In genomic region chr1:41133946-41134345, GRCm38 (mm10) we compare ENCODE assay signal across 24 mouse cellular contexts.
A peak's percentile ranks its signal among the peaks of the same experiment; 100 is the strongest.
DNase-seq lines count a peak whose midpoint lies in the region; ATAC-seq and TF ChIP-seq lines count a peak whose summit lies in the region.
"Had no signal": no experiment of that assay in that cellular context is flagged by ENCODE, and none has a peak within 500 bp of the region (broad histone marks: within the 10 kb centered on the region; RNA-seq: fewer than 3 reads in every experiment).

No protein-coding gene starts in this region.

- no peak for ATAC-seq in heart, embryonic 14.5 days (ENCODE audit: insufficient number of reproducible peaks, insufficient read depth, low FRiP score, low read depth)
- ATAC-seq: hindbrain, postnatal 0 days; intestine, embryonic 16.5 days; liver, postnatal 0 days had no signal

- H3K4me2 ChIP-seq in heart, embryonic 14.5 days (ENCODE audit: low read length) = 0 out of 2 replicates have a peak overlapping the region, but pooled peaks have one; percentile 0
- H3K4me2 ChIP-seq in myocyte (ENCODE audit: low read depth) = peak overlapping the region; percentile 40
- H3K4me2 ChIP-seq: limb, embryonic 12.5 days; liver, embryonic 11.5 days; midbrain, embryonic 13.5 days had no signal

- H3K9me3 ChIP-seq in heart, embryonic 10.5 days = no peaks in the 10 kb centered on the region
- no peaks in the 10 kb centered on the region for H3K9me3 ChIP-seq in heart, embryonic 14.5 days (ENCODE audit: control insufficient read depth, low read length)
- H3K9me3 ChIP-seq: embryonic facial prominence, embryonic 10.5 days; forebrain, embryonic 10.5 days; limb, embryonic 12.5 days; midbrain, embryonic 13.5 days had no signal

- no peaks in the 10 kb centered on the region for H3K36me3 ChIP-seq in heart, embryonic 10.5 days
- H3K36me3 ChIP-seq in heart, embryonic 14.5 days (ENCODE audit: control insufficient read depth, insufficient read depth, low read length) = no peaks in the 10 kb centered on the region
- H3K36me3 ChIP-seq in myocyte (ENCODE audit: control insufficient read depth, insufficient read depth) = no peaks in the 10 kb centered on the region
- H3K36me3 ChIP-seq in kidney, adult 2 months (ENCODE audit: control insufficient read depth, insufficient read depth, low read length) = no peaks in the 10 kb centered on the region
- H3K36me3 ChIP-seq: embryonic facial prominence, embryonic 10.5 days; forebrain, embryonic 10.5 days; limb, embryonic 12.5 days; midbrain, embryonic 13.5 days had no signal

- no peak overlapping the region for H3K4me3 ChIP-seq in heart, embryonic 10.5 days
- no peak overlapping the region for H3K4me3 ChIP-seq in heart, embryonic 14.5 days (ENCODE audit: control insufficient read depth in 1 of 2, insufficient read depth in 1 of 2, low read depth in 1 of 2, low read length in 2 of 2)
- no peak overlapping the region for H3K4me3 ChIP-seq in myocyte
- H3K4me3 ChIP-seq in kidney, adult 2 months (ENCODE audit: insufficient read depth, low read depth, low read length) = no peak overlapping the region
- H3K4me3 ChIP-seq: embryonic facial prominence, embryonic 10.5 days; forebrain, embryonic 10.5 days; layer of hippocampus, adult 2 months; limb, embryonic 12.5 days; megakaryocyte, embryonic 14.5 days; midbrain, embryonic 13.5 days had no signal

- 60% methylated on average over 8 of the region's 8 CpGs for WGBS in heart, embryonic 10.5 days
- WGBS in heart, embryonic 14.5 days = 18% methylated on average over 8 of the region's 8 CpGs
- WGBS in kidney, adult 2 months = 71% methylated on average over 8 of the region's 8 CpGs

- H3K4me1 ChIP-seq in heart, embryonic 10.5 days = no peaks in the 10 kb centered on the region
- H3K4me1 ChIP-seq in heart, embryonic 14.5 days (ENCODE audit: control insufficient read depth in 2 of 2, insufficient read depth in 2 of 2, low read length in 2 of 2) = peaks cover 4 to 5% of the 10 kb centered on the region in 2 experiments; a peak in 3 of 4 replicates
- H3K4me1 ChIP-seq in kidney, adult 2 months (ENCODE audit: control insufficient read depth, insufficient read depth, low read length) = no peaks in the 10 kb centered on the region
- H3K4me1 ChIP-seq: megakaryocyte, embryonic 14.5 days; midbrain, embryonic 13.5 days had no signal

- H3K9ac ChIP-seq in heart, embryonic 14.5 days (ENCODE audit: low read length) = no peak overlapping the region
- H3K9ac ChIP-seq: limb, embryonic 12.5 days; liver, postnatal 0 days; midbrain, embryonic 13.5 days had no signal

- no peak for TF ChIP-seq POLR2A in myocyte (IDR thresholded peaks at IDR 0.05; ENCODE audit: insufficient read length, low read depth)
- TF ChIP-seq POLR2A in kidney, adult 2 months (IDR thresholded peaks at IDR 0.05; ENCODE audit: low read depth, low read length) = no peak

- no peaks in the 10 kb centered on the region for H3K79me2 ChIP-seq in myocyte (ENCODE audit: control insufficient read depth, insufficient read depth)

- TF ChIP-seq CTCF in kidney, adult 2 months (conservative IDR thresholded peaks at IDR 0.05; ENCODE audit: insufficient read depth, insufficient read length, low read depth, low read length) = no peak

- peak; percentile 13 for DNase-seq in heart, adult 8-10 months (ENCODE audit: low spot score)
- no peak for DNase-seq in heart, embryonic 10.5 days (ENCODE audit: low spot score)
- peak; percentile 95 for DNase-seq in NIH3T3 (ENCODE audit: low read depth)
- DNase-seq in left cerebral cortex, postnatal 25 days (ENCODE audit: low spot score in 2 of 2) = no peak
- no peak for DNase-seq in kidney, adult 2 months
- DNase-seq: adrenal gland, postnatal 10 days; B cell, adult 2 months; cerebellum, adult 9-11 months; kidney, postnatal 25 days; liver, postnatal 0 days; lung, postnatal 14 days; right cerebral cortex, postnatal 25 days; thymus, postnatal 14 days had no signal

- no peak overlapping the region for H3K27ac ChIP-seq in heart, embryonic 10.5 days
- H3K27ac ChIP-seq in heart, embryonic 14.5 days (replicated peaks in 1 of 2; ENCODE audit: control insufficient read depth in 1 of 2, insufficient read depth in 1 of 2, low read depth in 2 of 2, low read length in 2 of 2) = peak overlapping the region; percentile 64 to 73
- no peak overlapping the region for H3K27ac ChIP-seq in kidney, adult 2 months (ENCODE audit: insufficient read depth, low read depth, low read length)
- H3K27ac ChIP-seq: embryonic facial prominence, embryonic 10.5 days; forebrain, embryonic 10.5 days; hindbrain, postnatal 0 days; layer of hippocampus, adult 2 months; limb, embryonic 12.5 days; midbrain, embryonic 13.5 days had no signal

- peaks cover 16% of the 10 kb centered on the region; the same call in 1 of the 2 replicates for H3K27me3 ChIP-seq in heart, embryonic 10.5 days (ENCODE audit: insufficient read depth, poor library complexity, severe bottlenecking)
- H3K27me3 ChIP-seq in heart, embryonic 14.5 days (ENCODE audit: control insufficient read depth, insufficient read depth, low read length) = no peaks in the 10 kb centered on the region
- no peaks in the 10 kb centered on the region for H3K27me3 ChIP-seq in myocyte (ENCODE audit: control insufficient read depth, insufficient read depth, insufficient read length)
- no peaks in the 10 kb centered on the region for H3K27me3 ChIP-seq in kidney, adult 2 months (replicated peaks; ENCODE audit: control insufficient read depth, insufficient read depth, low read length)
- H3K27me3 ChIP-seq: megakaryocyte, embryonic 14.5 days had no signal

- H3ac ChIP-seq in myocyte (ENCODE audit: control insufficient read depth, insufficient read length) = no peak overlapping the region

- intact Hi-C loops in left cerebral cortex, postnatal 25 days (cut with DNase I) = no loop called here

TF ChIP-seq in myocyte, 11 proteins besides CTCF, POLR2A, EP300 and RAD21:
- TF ChIP-seq CEBPB (IDR thresholded peaks at IDR 0.05; ENCODE audit: insufficient read depth, poor library complexity, severe bottlenecking) = no peak
- no peak for TF ChIP-seq MAX (IDR thresholded peaks at IDR 0.05; ENCODE audit: low read depth)
- no peak for TF ChIP-seq POLR2AphosphoS2 (IDR thresholded peaks at IDR 0.05; ENCODE audit: insufficient read length, low read depth)
- no peak for TF ChIP-seq MYOD1 (IDR thresholded peaks at IDR 0.05; ENCODE audit: control insufficient read depth in 1 of 3, insufficient read length in 2 of 3, low read depth in 2 of 3)
- TF ChIP-seq MYOG (IDR thresholded peaks at IDR 0.05; ENCODE audit: control insufficient read depth in 1 of 3, insufficient read depth in 1 of 3, insufficient read length in 2 of 3, low read depth in 2 of 3) = no peak
- TF ChIP-seq USF1 (IDR thresholded peaks at IDR 0.05; ENCODE audit: low read depth) = no peak
- TF ChIP-seq TCF3 (IDR thresholded peaks at IDR 0.05; ENCODE audit: insufficient read length, low read depth) = no peak
- TF ChIP-seq E2F4 (IDR thresholded peaks at IDR 0.05; ENCODE audit: insufficient read depth) = no peak
- TF ChIP-seq TCF12 (IDR thresholded peaks at IDR 0.05; ENCODE audit: insufficient read depth, poor library complexity, severe bottlenecking) = no peak
- TF ChIP-seq SRF (IDR thresholded peaks at IDR 0.05; ENCODE audit: control insufficient read depth, insufficient read length, low read depth) = no peak
- TF ChIP-seq REST (IDR thresholded peaks at IDR 0.05; ENCODE audit: insufficient read depth, insufficient read length) = no peak

Comparison
In these comparisons a context has a peak if more than half of its experiments do, and no peak if none do; other contexts are left out.
1. DNase-seq: peak in heart, adult 8-10 months (single experiment) and NIH3T3 (single experiment); none in heart, embryonic 10.5 days (single experiment), left cerebral cortex, postnatal 25 days (0 of 2) and kidney, adult 2 months (single experiment).
2. H3K27ac ChIP-seq: peak in heart, embryonic 14.5 days (2 of 2); none in heart, embryonic 10.5 days (single experiment) and kidney, adult 2 months (single experiment).